ENCODE assay signal across 24 mouse cellular contexts in the genomic region with DNA sequence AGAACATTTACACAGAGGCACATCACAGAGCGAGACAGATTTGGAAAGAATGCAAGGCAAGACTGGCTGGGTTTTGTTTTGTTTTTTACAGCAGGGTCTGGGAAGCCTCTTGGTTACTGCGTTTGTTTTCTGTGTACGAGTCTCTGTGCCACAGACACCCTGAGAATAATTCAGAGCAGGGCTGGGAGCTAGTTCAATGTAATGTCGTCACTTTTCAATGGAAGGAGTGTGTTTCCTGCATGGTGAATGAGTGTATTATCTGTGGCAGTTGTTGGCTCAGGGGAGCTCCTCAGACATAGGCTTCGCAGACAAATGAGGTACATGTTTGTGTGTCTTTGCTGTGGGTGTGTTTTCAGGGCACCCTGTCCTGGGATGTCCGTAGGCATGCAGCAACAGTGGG.
A peak's percentile ranks its signal among the peaks of the same experiment; 100 is the strongest.
DNase-seq lines count a peak whose midpoint lies in the region; ATAC-seq and TF ChIP-seq lines count a peak whose summit lies in the region.
"Had no signal": no experiment of that assay in that cellular context is flagged by ENCODE, and none has a peak within 500 bp of the region (broad histone marks: within the 10 kb centered on the region; RNA-seq: fewer than 3 reads in every experiment).

No protein-coding gene starts in this region.

- TF ChIP-seq CTCF in forebrain, postnatal 0 days (IDR thresholded peaks at IDR 0.05; ENCODE audit: low read depth): no peak

- H3K27me3 ChIP-seq in hindbrain, embryonic 13.5 days: no peaks in the 10 kb centered on the region
- H3K27me3 ChIP-seq in hindbrain, embryonic 10.5 days (ENCODE audit: insufficient read depth, poor library complexity, severe bottlenecking): no peaks in the 10 kb centered on the region
- H3K27me3 ChIP-seq in embryonic facial prominence, embryonic 15.5 days: no peaks in the 10 kb centered on the region
- no peaks in the 10 kb centered on the region for H3K27me3 ChIP-seq in forebrain, postnatal 0 days (ENCODE audit: insufficient read depth, low read length)
- H3K27me3 ChIP-seq in midbrain, embryonic 16.5 days (ENCODE audit: control insufficient read depth, insufficient read depth, low read depth, low read length): no peaks in the 10 kb centered on the region
- H3K27me3 ChIP-seq: heart, embryonic 12.5 days; kidney, embryonic 15.5 days; liver, embryonic 15.5 days had no signal

- DNase-seq in hindbrain, embryonic 10.5 days (ENCODE audit: low spot score): no peak
- no peak for DNase-seq in forebrain, postnatal 0 days
- DNase-seq in embryo, embryonic 9.5 days (ENCODE audit: extremely low spot score): no peak
- DNase-seq: adrenal gland, adult 8-10 months; cerebellum, adult 8-10 months; cerebellum, postnatal 36 days; embryo, embryonic 11 days; gastrocnemius, postnatal 25 days; heart, adult 18-20 months; heart, postnatal 10 days; layer of hippocampus, adult 9-11 months; liver; lung, postnatal 4 days had no signal

- H3K36me3 ChIP-seq in hindbrain, embryonic 13.5 days: peaks cover 32% of the 10 kb centered on the region
- peaks cover 60% of the 10 kb centered on the region for H3K36me3 ChIP-seq in hindbrain, embryonic 10.5 days
- peaks cover 30% of the 10 kb centered on the region for H3K36me3 ChIP-seq in embryonic facial prominence, embryonic 15.5 days
- peaks cover 16% of the 10 kb centered on the region; the same call in 1 of the 2 replicates for H3K36me3 ChIP-seq in forebrain, postnatal 0 days (ENCODE audit: insufficient read depth)
- H3K36me3 ChIP-seq in midbrain, embryonic 16.5 days (ENCODE audit: control insufficient read depth, insufficient read depth, low read length): no peaks in the 10 kb centered on the region
- H3K36me3 ChIP-seq: liver, embryonic 15.5 days had no signal

- H3K9me3 ChIP-seq in hindbrain, embryonic 13.5 days: no peaks in the 10 kb centered on the region
- no peaks in the 10 kb centered on the region for H3K9me3 ChIP-seq in hindbrain, embryonic 10.5 days
- no peaks in the 10 kb centered on the region for H3K9me3 ChIP-seq in embryonic facial prominence, embryonic 15.5 days (replicated peaks)
- no peaks in the 10 kb centered on the region for H3K9me3 ChIP-seq in forebrain, postnatal 0 days (ENCODE audit: low read length)
- H3K9me3 ChIP-seq in midbrain, embryonic 16.5 days (replicated peaks; ENCODE audit: control insufficient read depth, low read length, poor library complexity, severe bottlenecking): no peaks in the 10 kb centered on the region
- H3K9me3 ChIP-seq: heart, embryonic 12.5 days; kidney, embryonic 15.5 days; limb, embryonic 10.5 days; liver, embryonic 15.5 days had no signal

- peaks cover 13% of the 10 kb centered on the region; the same call in 1 of the 2 replicates for H3K4me1 ChIP-seq in hindbrain, embryonic 13.5 days (replicated peaks)
- peaks cover 20% of the 10 kb centered on the region for H3K4me1 ChIP-seq in hindbrain, embryonic 10.5 days (replicated peaks)
- 0 out of 2 replicates have a peak, but pooled peaks cover 8% of the 10 kb centered on the region for H3K4me1 ChIP-seq in embryonic facial prominence, embryonic 15.5 days
- H3K4me1 ChIP-seq in forebrain, postnatal 0 days (ENCODE audit: insufficient read depth): no peaks in the 10 kb centered on the region
- H3K4me1 ChIP-seq in midbrain, embryonic 16.5 days (ENCODE audit: control insufficient read depth, insufficient read depth, low read length): no peaks in the 10 kb centered on the region
- H3K4me1 ChIP-seq: kidney, embryonic 15.5 days; liver, embryonic 15.5 days had no signal

- H3K9ac ChIP-seq in hindbrain, embryonic 13.5 days: no peak overlapping the region
- H3K9ac ChIP-seq in embryonic facial prominence, embryonic 15.5 days: no peak overlapping the region
- no peak overlapping the region for H3K9ac ChIP-seq in forebrain, postnatal 0 days
- no peak overlapping the region for H3K9ac ChIP-seq in midbrain, embryonic 16.5 days (ENCODE audit: low read depth, low read length)
- H3K9ac ChIP-seq: heart, embryonic 12.5 days; kidney, embryonic 15.5 days; liver, embryonic 15.5 days had no signal

- H3K4me3 ChIP-seq in hindbrain, embryonic 13.5 days: no peak overlapping the region
- no peak overlapping the region for H3K4me3 ChIP-seq in hindbrain, embryonic 10.5 days
- no peak overlapping the region for H3K4me3 ChIP-seq in embryonic facial prominence, embryonic 15.5 days (replicated peaks)
- H3K4me3 ChIP-seq in forebrain, postnatal 0 days (ENCODE audit: low read depth, low read length): no peak overlapping the region
- H3K4me3 ChIP-seq in midbrain, embryonic 16.5 days (ENCODE audit: low read depth, low read length): no peak overlapping the region
- H3K4me3 ChIP-seq: heart, embryonic 12.5 days; kidney, embryonic 15.5 days; left cerebral cortex, adult 2 months; limb, embryonic 10.5 days; liver, embryonic 15.5 days had no signal

- no peak overlapping the region for H3K4me2 ChIP-seq in hindbrain, embryonic 13.5 days
- no peak overlapping the region for H3K4me2 ChIP-seq in embryonic facial prominence, embryonic 15.5 days (replicated peaks)
- no peak overlapping the region for H3K4me2 ChIP-seq in forebrain, postnatal 0 days (ENCODE audit: low read depth)
- no peak overlapping the region for H3K4me2 ChIP-seq in midbrain, embryonic 16.5 days (ENCODE audit: low read length)
- H3K4me2 ChIP-seq: heart, embryonic 12.5 days; kidney, embryonic 15.5 days; liver, embryonic 15.5 days had no signal

- ATAC-seq in hindbrain, embryonic 13.5 days (ENCODE audit: low FRiP score): peak; percentile 25; the same call in 1 of the 2 replicates
- ATAC-seq in embryonic facial prominence, embryonic 15.5 days (ENCODE audit: insufficient number of reproducible peaks, low FRiP score, low TSS enrichment, low read depth): no peak
- ATAC-seq in forebrain, postnatal 0 days: peak; percentile 42; the same call in 1 of the 2 replicates
- ATAC-seq in midbrain, embryonic 16.5 days: peak; percentile 19; the same call in 1 of the 2 replicates
- ATAC-seq in cerebellum, adult (ENCODE audit: insufficient number of reproducible peaks, low FRiP score, low TSS enrichment): no peak
- ATAC-seq: activated CD4-positive, CD25-positive, alpha-beta regulatory T cell, adult 4 months; intestine, postnatal 0 days had no signal

- 49% methylated on average over 6 of the region's 6 CpGs for WGBS in hindbrain, embryonic 13.5 days
- 90% methylated on average over 6 of the region's 6 CpGs for WGBS in hindbrain, embryonic 10.5 days
- 67% methylated on average over 6 of the region's 6 CpGs for WGBS in embryonic facial prominence, embryonic 15.5 days
- WGBS in forebrain, postnatal 0 days: 45% methylated on average over 6 of the region's 6 CpGs
- WGBS in midbrain, embryonic 16.5 days: 59% methylated on average over 6 of the region's 6 CpGs

- peak overlapping the region; percentile 49 for H3K27ac ChIP-seq in hindbrain, embryonic 13.5 days
- H3K27ac ChIP-seq in hindbrain, embryonic 10.5 days: no peak overlapping the region
- 0 out of 2 replicates have a peak overlapping the region, but pooled peaks have one; percentile 7 for H3K27ac ChIP-seq in embryonic facial prominence, embryonic 15.5 days (replicated peaks)
- H3K27ac ChIP-seq in forebrain, postnatal 0 days (ENCODE audit: low read depth, low read length): no peak overlapping the region
- H3K27ac ChIP-seq in midbrain, embryonic 16.5 days (ENCODE audit: low read length): no peak overlapping the region
- H3K27ac ChIP-seq: kidney, embryonic 15.5 days; left cerebral cortex, adult 2 months; limb, embryonic 10.5 days; liver, embryonic 15.5 days had no signal

Comparison
In these comparisons a context has a peak if more than half of its experiments do, and no peak if none do; other contexts are left out.
1. H3K27ac ChIP-seq: peak in hindbrain, embryonic 13.5 days (single experiment) and embryonic facial prominence, embryonic 15.5 days (single experiment); none in hindbrain, embryonic 10.5 days (single experiment), forebrain, postnatal 0 days (single experiment) and midbrain, embryonic 16.5 days (single experiment).
2. ATAC-seq: peak in hindbrain, embryonic 13.5 days (single experiment), forebrain, postnatal 0 days (single experiment) and midbrain, embryonic 16.5 days (single experiment); none in embryonic facial prominence, embryonic 15.5 days (single experiment) and cerebellum, adult (single experiment).